Comparison of ENCODE assay signal across 9 mouse cellular contexts in genomic region chr4:115078892-115079820, GRCm38 (mm10). TPM values are rescaled to one million over a fixed set of nuclear protein-coding genes. Genes with fewer than 3 reads are reported as not detected.
DNase-seq lines count a peak whose midpoint lies in the region; ATAC-seq and TF ChIP-seq lines count a peak whose summit lies in the region.
"Had no signal": no experiment of that assay in that cellular context is flagged by ENCODE, and none has a peak within 500 bp of the region (broad histone marks: within the 10 kb centered on the region; RNA-seq: fewer than 3 reads in every experiment).

No protein-coding gene starts in this region.

- no peak overlapping the region for H3K4me3 ChIP-seq in forebrain, embryonic 11.5 days (ENCODE audit: low read depth, low read length)
- H3K4me3 ChIP-seq in hindbrain, postnatal 0 days (ENCODE audit: low read length), result no peak overlapping the region
- H3K4me3 ChIP-seq in midbrain, embryonic 12.5 days, result no peak overlapping the region
- H3K4me3 ChIP-seq: limb, embryonic 12.5 days had no signal

- TF ChIP-seq CTCF in hindbrain, postnatal 0 days (IDR thresholded peaks at IDR 0.05; ENCODE audit: low read depth), result no peak

- peak overlapping the region; percentile 49 for H3K9ac ChIP-seq in forebrain, embryonic 11.5 days (ENCODE audit: low read length)
- H3K9ac ChIP-seq in hindbrain, postnatal 0 days (replicated peaks; ENCODE audit: low read length), result 0 out of 2 replicates have a peak overlapping the region, but pooled peaks have one; percentile 24
- H3K9ac ChIP-seq in midbrain, embryonic 12.5 days (replicated peaks), result peak overlapping the region; percentile 37; the same call in 1 of the 2 replicates
- H3K9ac ChIP-seq: limb, embryonic 12.5 days had no signal

- H3K9me3 ChIP-seq in forebrain, embryonic 11.5 days (ENCODE audit: control insufficient read depth, low read length), result no peaks in the 10 kb centered on the region
- H3K9me3 ChIP-seq in hindbrain, postnatal 0 days (ENCODE audit: low read length), result no peaks in the 10 kb centered on the region
- no peaks in the 10 kb centered on the region for H3K9me3 ChIP-seq in midbrain, embryonic 12.5 days
- H3K9me3 ChIP-seq: limb, embryonic 12.5 days had no signal

- peak overlapping the region; percentile 57; the same call in 1 of the 2 replicates for H3K27ac ChIP-seq in forebrain, embryonic 11.5 days (ENCODE audit: low read depth, low read length)
- no peak overlapping the region for H3K27ac ChIP-seq in hindbrain, postnatal 0 days
- H3K27ac ChIP-seq in midbrain, embryonic 12.5 days (replicated peaks), result peak overlapping the region; percentile 81
- H3K27ac ChIP-seq: limb, embryonic 12.5 days had no signal

- ATAC-seq in forebrain, embryonic 11.5 days (replicated peaks; ENCODE audit: low FRiP score), result peak; percentile 85
- peak; percentile 87 for ATAC-seq in hindbrain, postnatal 0 days
- peak; percentile 91 for ATAC-seq in midbrain, embryonic 12.5 days (ENCODE audit: low FRiP score, low read depth)
- ATAC-seq in CD4-positive, CD25-positive, alpha-beta regulatory T cell, adult 4 months, result no peak

- WGBS in forebrain, embryonic 11.5 days, result 14% methylated on average over 10 of the region's 10 CpGs
- WGBS in hindbrain, postnatal 0 days, result 18% methylated on average over 10 of the region's 10 CpGs
- 12% methylated on average over 10 of the region's 10 CpGs for WGBS in midbrain, embryonic 12.5 days

- no peaks in the 10 kb centered on the region for H3K36me3 ChIP-seq in forebrain, embryonic 11.5 days (ENCODE audit: control insufficient read depth, insufficient read depth, low read length)
- H3K36me3 ChIP-seq in hindbrain, postnatal 0 days (ENCODE audit: insufficient read depth, low read length), result no peaks in the 10 kb centered on the region
- H3K36me3 ChIP-seq in midbrain, embryonic 12.5 days, result no peaks in the 10 kb centered on the region
- H3K36me3 ChIP-seq: limb, embryonic 12.5 days had no signal

- H3K4me1 ChIP-seq in forebrain, embryonic 11.5 days (replicated peaks; ENCODE audit: control insufficient read depth, insufficient read depth, low read length), result peaks cover 18% of the 10 kb centered on the region
- peaks cover 12% of the 10 kb centered on the region for H3K4me1 ChIP-seq in hindbrain, postnatal 0 days (ENCODE audit: insufficient read depth, low read length)
- H3K4me1 ChIP-seq in midbrain, embryonic 12.5 days, result peaks cover 20% of the 10 kb centered on the region

- H3K27me3 ChIP-seq in forebrain, embryonic 11.5 days (ENCODE audit: control insufficient read depth, insufficient read depth, low read length), result no peaks in the 10 kb centered on the region
- H3K27me3 ChIP-seq in hindbrain, postnatal 0 days (ENCODE audit: insufficient read depth, low read length), result no peaks in the 10 kb centered on the region
- peaks cover 18% of the 10 kb centered on the region; the same call in 1 of the 2 replicates for H3K27me3 ChIP-seq in midbrain, embryonic 12.5 days

- peak overlapping the region; percentile 12; the same call in 1 of the 2 replicates for H3K4me2 ChIP-seq in forebrain, embryonic 11.5 days (ENCODE audit: low read depth, low read length, severe bottlenecking)
- H3K4me2 ChIP-seq in hindbrain, postnatal 0 days (ENCODE audit: low read depth, low read length), result no peak overlapping the region
- peak overlapping the region; percentile 29 for H3K4me2 ChIP-seq in midbrain, embryonic 12.5 days (replicated peaks)
- H3K4me2 ChIP-seq: limb, embryonic 12.5 days had no signal

- peak; percentile 59 for DNase-seq in kidney, adult 18-20 months
- DNase-seq in kidney, adult 11 months, result no peak
- peak; percentile 80 for DNase-seq in forebrain, embryonic 11.5 days (ENCODE audit: low spot score)
- peak; percentile 81 for DNase-seq in hindbrain, postnatal 0 days (ENCODE audit: low spot score)
- DNase-seq in cerebellum, adult 9-11 months, result no peak
- DNase-seq in cerebellum, postnatal 36 days, result no peak

RNA-seq across cellular contexts. Expression of gene Pdzk1ip1, which starts 9.4 kb away (rescaled TPM):
- polyA plus RNA-seq in forebrain, embryonic 11.5 days (2014; fragmentation: Nextera tagmentation; extraction: Ambion mirVana), result 13.8 and 16.2 TPM in 2 replicates
- total RNA-seq in hindbrain, postnatal 0 days (2014; rRNA removed), result 0.58 and 5.2 TPM in 2 replicates
- 4.2 and 4.9 TPM in 2 replicates for polyA plus RNA-seq in hindbrain, postnatal 0 days (2015; fragmentation: Nextera tagmentation; extraction: Ambion mirVana)
- 11.8 and 12.9 TPM in 2 replicates for polyA plus RNA-seq in midbrain, embryonic 12.5 days (2016; fragmentation: Nextera tagmentation; extraction: Ambion mirVana)
- 10 to 100 TPM; 25.7 to 31.9 TPM for polyA plus RNA-seq in CD4-positive, CD25-positive, alpha-beta regulatory T cell, adult 4 months (2017; shearing (Covaris generic))

RNA-seq across cellular contexts. Expression of gene Tal1, which starts 22.9 kb away (rescaled TPM):
- 3.4 and 3.7 TPM in 2 replicates for polyA plus RNA-seq in forebrain, embryonic 11.5 days (2014; fragmentation: Nextera tagmentation; extraction: Ambion mirVana)
- total RNA-seq in hindbrain, postnatal 0 days (2014; rRNA removed), result 18.1 and 19.4 TPM in 2 replicates
- polyA plus RNA-seq in hindbrain, postnatal 0 days (2015; fragmentation: Nextera tagmentation; extraction: Ambion mirVana), result 1.1 and 1.6 TPM in 2 replicates
- polyA plus RNA-seq in midbrain, embryonic 12.5 days (2016; fragmentation: Nextera tagmentation; extraction: Ambion mirVana), result 9.6 and 9.8 TPM in 2 replicates
- not detected for polyA plus RNA-seq in CD4-positive, CD25-positive, alpha-beta regulatory T cell, adult 4 months (2017; shearing (Covaris generic))

RNA-seq across cellular contexts. Expression of gene Cyp4x1, which starts 54.9 kb away (rescaled TPM):
- 0.31 and 0.47 TPM in 2 replicates for polyA plus RNA-seq in forebrain, embryonic 11.5 days (2014; fragmentation: Nextera tagmentation; extraction: Ambion mirVana)
- 20.7 and 25.9 TPM in 2 replicates for total RNA-seq in hindbrain, postnatal 0 days (2014; rRNA removed)
- polyA plus RNA-seq in hindbrain, postnatal 0 days (2015; fragmentation: Nextera tagmentation; extraction: Ambion mirVana), result 9.4 and 9.7 TPM in 2 replicates
- 1.7 and 1.8 TPM in 2 replicates for polyA plus RNA-seq in midbrain, embryonic 12.5 days (2016; fragmentation: Nextera tagmentation; extraction: Ambion mirVana)
- under 1 TPM in 1 of 2 experiments, not detected in 1; 0.09 TPM for polyA plus RNA-seq in CD4-positive, CD25-positive, alpha-beta regulatory T cell, adult 4 months (2017; shearing (Covaris generic))
- polyA plus RNA-seq: limb, embryonic 12.5 days had no signal

Comparison
In these comparisons a context has a peak if more than half of its experiments do, and no peak if none do; other contexts are left out.
1. DNase-seq: peak in kidney, adult 18-20 months (single experiment), forebrain, embryonic 11.5 days (single experiment) and hindbrain, postnatal 0 days (single experiment); none in kidney, adult 11 months (single experiment), cerebellum, adult 9-11 months (single experiment) and cerebellum, postnatal 36 days (0 of 2).
2. Peak in every context shown above with its lines, with median percentiles within 50 percentile points of each other: H3K9ac ChIP-seq.